Mouse (Mus musculus) T-helper 1 cell (primary cell): ENCODE measurements around the gene Nbeal2.

Experiments
- in situ Hi-C: fragments of 300-600 bp; cut with MboI, MseI; formaldehyde crosslinking; loops from one replicate; pipeline ENCODE4 v1.15.1; 2025; ENCODE audit warnings: high pct_unique_total_duplicates

Nbeal2 gene

GRCm38 (mm10) chr9:110617081-110617480, 36.9 kb downstream of the Nbeal2 start:
- in situ Hi-C loops: no loop called here

GRCm38 (mm10) chr9:110611471-110611870, 42.5 kb downstream of the Nbeal2 start:
- in situ Hi-C loops: no loop called here

- in situ Hi-C loops: no loop called here
These were observed 70.4 kb downstream of the Nbeal2 start for GRCm38 (mm10) chr9:110583521-110583920.

- in situ Hi-C loops: no loop called here
These were observed 71.8 kb downstream of the Nbeal2 start for GRCm38 (mm10) chr9:110582161-110582560.
